Mouse (Mus musculus): ENCODE data around the gene Adora1. TPM values are rescaled to one million over a fixed set of nuclear protein-coding genes. Genes with fewer than 3 reads are reported as not detected.

Adora1 gene
- polyA plus RNA-seq, 1 experiment from 2014 or later = 2.0 TPM

- no peak overlapping the region for H3K27ac ChIP-seq
- no peak overlapping the region for H3K4me3 ChIP-seq
- no peak for ATAC-seq (ENCODE audit: insufficient number of reproducible peaks, low FRiP score, low TSS enrichment, low read depth)
- H3K4me1 ChIP-seq = peaks cover 27% of the 10 kb centered on the region
- WGBS = 14% methylated on average over 2 of the region's 2 CpGs
- no peaks in the 10 kb centered on the region for H3K36me3 ChIP-seq
- no peaks in the 10 kb centered on the region for H3K9me3 ChIP-seq
- no peak overlapping the region for H3K4me2 ChIP-seq
- no peak overlapping the region for H3K9ac ChIP-seq
- 0 out of 2 replicates have a peak, but pooled peaks cover 3% of the 10 kb centered on the region for H3K27me3 ChIP-seq
Measured at GRCm38 (mm10) chr1:134211631-134212030, 23.6 kb downstream of the Adora1 start.

- 43% methylated on average over 6 of the region's 6 CpGs for WGBS
- no peak overlapping the region for H3K9ac ChIP-seq
Measured at GRCm38 (mm10) chr1:134211043-134211442, 24.2 kb downstream of the Adora1 start.

GRCm38 (mm10) chr1:134210179-134210755 is 25.0 kb downstream of the Adora1 start:
- Histone ChIP-seq H3K27me3 (0 out of 2 replicates have a peak, but pooled peaks cover 3% of the 10 kb centered on the region), H3K27ac (no peak overlapping the region), H3K4me2 (no peak overlapping the region), H3K4me1 (peaks cover 28% of the 10 kb centered on the region), H3K9ac (no peak overlapping the region), H3K4me3 (no peak overlapping the region), H3K9me3 (no peaks in the 10 kb centered on the region), H3K36me3 (no peaks in the 10 kb centered on the region)
- 63% methylated on average over 6 of the region's 6 CpGs for WGBS
- no peak for ATAC-seq (ENCODE audit: insufficient number of reproducible peaks, low FRiP score, low TSS enrichment, low read depth)

More at GRCm38 (mm10) chr1:134211043-134211442, 24.2 kb downstream of the Adora1 start:
- no peak overlapping the region for H3K27ac ChIP-seq
- H3K4me1 ChIP-seq = peaks cover 30% of the 10 kb centered on the region
- no peak overlapping the region for H3K4me3 ChIP-seq
- ATAC-seq (ENCODE audit: insufficient number of reproducible peaks, low FRiP score, low TSS enrichment, low read depth) = no peak
- H3K9me3 ChIP-seq = no peaks in the 10 kb centered on the region
- 0 out of 2 replicates have a peak, but pooled peaks cover 3% of the 10 kb centered on the region for H3K27me3 ChIP-seq
- no peaks in the 10 kb centered on the region for H3K36me3 ChIP-seq
- no peak overlapping the region for H3K4me2 ChIP-seq

- Histone ChIP-seq H3K4me3 (no peak overlapping the region), H3K27ac (no peak overlapping the region), H3K4me2 (no peak overlapping the region), H3K4me1 (peaks cover 18% of the 10 kb centered on the region), H3K27me3 (no peaks in the 10 kb centered on the region), H3K9ac (no peak overlapping the region), H3K9me3 (no peaks in the 10 kb centered on the region), H3K36me3 (no peaks in the 10 kb centered on the region)
- no peak for ATAC-seq (ENCODE audit: insufficient number of reproducible peaks, low FRiP score, low TSS enrichment, low read depth)
- WGBS = 40% methylated on average over 5 of the region's 5 CpGs
Measured at GRCm38 (mm10) chr1:134206085-134206484, 29.1 kb downstream of the Adora1 start.

- no peak for ATAC-seq (ENCODE audit: insufficient number of reproducible peaks, low FRiP score, low TSS enrichment, low read depth)
Measured at GRCm38 (mm10) chr1:134205296-134206018, 29.8 kb downstream of the Adora1 start.

GRCm38 (mm10) chr1:134204230-134204629 is 31.0 kb downstream of the Adora1 start:
- Histone ChIP-seq H3K27me3 (no peaks in the 10 kb centered on the region), H3K4me2 (no peak overlapping the region), H3K27ac (no peak overlapping the region), H3K36me3 (no peaks in the 10 kb centered on the region), H3K9me3 (no peaks in the 10 kb centered on the region), H3K9ac (no peak overlapping the region), H3K4me3 (no peak overlapping the region), H3K4me1 (peaks cover 12% of the 10 kb centered on the region; the same call in 1 of the 2 replicates)
- WGBS = 89% methylated on average over 13 of the region's 13 CpGs
- ATAC-seq (ENCODE audit: insufficient number of reproducible peaks, low FRiP score, low TSS enrichment, low read depth) = no peak

More at GRCm38 (mm10) chr1:134205296-134206018, 29.8 kb downstream of the Adora1 start:
- Histone ChIP-seq H3K9ac (no peak overlapping the region), H3K9me3 (no peaks in the 10 kb centered on the region), H3K36me3 (no peaks in the 10 kb centered on the region), H3K27ac (no peak overlapping the region), H3K4me1 (peaks cover 12% of the 10 kb centered on the region; the same call in 1 of the 2 replicates), H3K4me3 (no peak overlapping the region), H3K4me2 (no peak overlapping the region), H3K27me3 (no peaks in the 10 kb centered on the region)
- 47% methylated on average over 9 of the region's 9 CpGs for WGBS

- H3K4me2 ChIP-seq = no peak overlapping the region
- 47% methylated on average over 3 of the region's 3 CpGs for WGBS
- no peak overlapping the region for H3K4me3 ChIP-seq
- no peaks in the 10 kb centered on the region for H3K27me3 ChIP-seq
- H3K4me1 ChIP-seq = peaks cover 13% of the 10 kb centered on the region
- no peak for ATAC-seq (ENCODE audit: insufficient number of reproducible peaks, low FRiP score, low TSS enrichment, low read depth)
- no peak overlapping the region for H3K27ac ChIP-seq
- no peaks in the 10 kb centered on the region for H3K36me3 ChIP-seq
- no peak overlapping the region for H3K9ac ChIP-seq
- no peaks in the 10 kb centered on the region for H3K9me3 ChIP-seq
Measured at GRCm38 (mm10) chr1:134201751-134202420, 33.3 kb downstream of the Adora1 start.

- WGBS = 84% methylated on average over 6 of the region's 6 CpGs
- no peak for ATAC-seq (ENCODE audit: insufficient number of reproducible peaks, low FRiP score, low TSS enrichment, low read depth)
Measured at GRCm38 (mm10) chr1:134200998-134201686, 34.1 kb downstream of the Adora1 start.

GRCm38 (mm10) chr1:134200481-134200880 is 34.8 kb downstream of the Adora1 start:
- WGBS = 50% methylated on average over 2 of the region's 2 CpGs
- Histone ChIP-seq H3K27me3 (no peaks in the 10 kb centered on the region), H3K4me1 (peaks cover 18% of the 10 kb centered on the region), H3K9me3 (no peaks in the 10 kb centered on the region), H3K36me3 (no peaks in the 10 kb centered on the region), H3K4me2 (no peak overlapping the region), H3K9ac (no peak overlapping the region), H3K27ac (no peak overlapping the region), H3K4me3 (no peak overlapping the region)
- ATAC-seq (ENCODE audit: insufficient number of reproducible peaks, low FRiP score, low TSS enrichment, low read depth) = no peak

More at GRCm38 (mm10) chr1:134200998-134201686, 34.1 kb downstream of the Adora1 start:
- Histone ChIP-seq H3K4me1 (peaks cover 14% of the 10 kb centered on the region), H3K36me3 (no peaks in the 10 kb centered on the region), H3K4me3 (no peak overlapping the region), H3K9ac (no peak overlapping the region), H3K27ac (no peak overlapping the region), H3K27me3 (no peaks in the 10 kb centered on the region), H3K9me3 (no peaks in the 10 kb centered on the region), H3K4me2 (no peak overlapping the region)

GRCm38 (mm10) chr1:134198197-134198995 is 36.8 kb downstream of the Adora1 start:
- Histone ChIP-seq H3K4me3 (no peak overlapping the region), H3K4me2 (no peak overlapping the region), H3K4me1 (peaks cover 36% of the 10 kb centered on the region), H3K36me3 (no peaks in the 10 kb centered on the region), H3K9me3 (no peaks in the 10 kb centered on the region), H3K27ac (no peak overlapping the region), H3K27me3 (no peaks in the 10 kb centered on the region), H3K9ac (no peak overlapping the region)
- ATAC-seq (ENCODE audit: insufficient number of reproducible peaks, low FRiP score, low TSS enrichment, low read depth) = no peak
- 88% methylated on average over 12 of the region's 12 CpGs for WGBS
